Mouse (Mus musculus): ENCODE data around the gene Idi2.
"Not testable (repeated sequence)": the region's sequence is repeated elsewhere in the genome, so short reads cannot be mapped to it uniquely, and the experiment has no call there.

Idi2 gene

DNA sequence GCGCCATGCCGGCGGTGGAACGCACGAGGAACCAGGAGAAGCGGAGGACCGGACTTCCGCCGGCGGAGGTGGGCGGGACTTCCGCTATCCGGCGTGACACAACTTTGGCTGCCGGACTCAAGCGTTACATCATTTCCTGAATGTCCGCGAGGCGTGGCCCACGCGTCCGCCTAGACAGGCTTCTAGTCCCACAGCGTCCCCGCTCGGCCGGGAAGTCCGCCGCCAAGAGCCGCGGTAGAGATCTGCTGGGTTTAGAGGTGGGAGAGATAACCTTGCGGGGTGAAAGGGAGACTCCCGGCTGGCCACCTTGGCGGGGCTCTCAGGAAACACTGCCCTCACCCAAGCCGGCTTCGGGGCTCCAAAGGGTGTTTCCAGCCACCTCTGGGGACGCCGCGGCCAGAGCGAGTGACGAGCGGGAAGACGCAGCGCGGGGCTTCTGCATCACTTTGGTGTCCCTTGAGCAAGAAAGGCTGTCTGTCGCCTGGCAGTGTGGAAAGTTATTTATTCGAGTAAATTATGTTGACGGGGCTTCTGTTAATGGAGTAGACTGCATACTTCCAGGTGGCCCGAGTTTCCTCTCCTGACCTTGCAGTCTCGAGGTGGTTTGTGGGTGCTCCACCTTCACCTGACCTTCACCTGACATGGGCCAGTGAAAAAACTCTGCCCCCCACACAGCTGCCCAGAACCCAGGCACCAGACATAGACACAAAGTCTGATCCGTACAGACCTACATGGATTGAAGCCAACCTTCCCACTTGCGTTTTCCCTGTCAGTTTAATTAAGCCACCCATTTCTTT lies 43.5 kb downstream of the Idi2 start, which contains the start of gene Gtpbp4:
Gene Gtpbp4, minus strand, starts transcription at position 94 of the 797 bp plus-strand sequence.
- peak; percentile 97 to 99 for DNase-seq (ENCODE audit: inconsistent age in 2 of 2, low spot score in 1 of 2)

DNA sequence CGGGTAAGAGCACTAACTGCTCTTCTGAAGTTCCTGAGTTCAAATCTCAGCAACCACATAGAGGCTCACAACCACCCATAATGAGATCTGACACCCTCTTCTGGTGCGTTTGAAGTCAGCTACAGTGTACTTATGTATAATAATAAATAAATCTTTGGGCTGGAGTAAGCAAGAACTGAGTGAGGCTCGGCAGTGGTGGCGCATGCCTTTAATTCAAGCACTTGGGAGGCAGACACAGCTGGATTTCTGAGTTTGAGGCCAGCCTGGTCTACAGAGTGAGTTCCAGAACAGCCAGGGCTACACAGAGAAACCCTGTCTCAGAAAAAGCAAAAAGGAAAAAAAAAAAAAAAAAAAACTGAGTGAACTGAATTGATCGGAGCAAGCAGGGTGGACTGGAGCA lies 44.6 kb downstream of the Idi2 start:
- DNase-seq (ENCODE audit: inconsistent age in 2 of 2, low spot score in 1 of 2): not testable (repeated sequence)

DNA sequence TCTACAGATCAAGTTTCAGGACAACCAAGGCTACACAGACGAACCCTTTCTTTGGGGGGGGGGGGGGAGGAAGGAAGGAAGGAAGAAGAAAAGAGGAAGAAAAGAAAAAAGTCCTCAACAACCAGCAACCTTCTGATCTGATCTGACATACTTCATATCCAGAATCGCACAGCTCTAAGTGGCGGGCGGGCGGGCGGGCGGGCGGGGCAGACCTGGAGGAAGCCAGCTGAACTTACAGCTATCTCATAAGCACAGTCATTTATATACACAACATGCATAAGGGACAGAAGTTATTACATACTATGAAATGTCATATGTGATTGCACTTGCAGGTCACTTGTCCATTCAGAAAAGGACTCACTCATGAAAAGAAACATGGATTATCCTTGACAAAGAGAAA lies 46.8 kb downstream of the Idi2 start:
- DNase-seq (ENCODE audit: inconsistent age in 2 of 2, low spot score in 1 of 2): no peak

DNA sequence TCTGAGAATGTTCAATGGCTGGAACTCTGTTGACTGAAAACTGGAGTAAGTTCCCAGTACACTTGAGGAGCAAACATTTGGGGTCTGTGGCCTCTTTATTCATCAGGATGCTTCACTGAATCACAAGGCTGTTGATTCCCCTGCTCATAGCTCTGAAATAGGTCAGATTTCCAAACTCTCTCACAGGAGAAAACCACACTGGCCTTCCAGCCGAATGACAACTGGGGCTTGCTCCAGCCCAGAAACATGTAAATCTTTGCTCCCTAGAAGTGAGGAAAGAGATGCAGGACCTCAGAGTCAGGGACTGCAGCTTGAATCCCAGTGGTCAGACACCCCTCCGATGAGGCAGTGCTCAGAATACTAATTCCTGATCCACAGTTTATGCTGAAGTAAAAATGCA lies 50.6 kb downstream of the Idi2 start:
- DNase-seq (ENCODE audit: inconsistent age in 2 of 2, low spot score in 1 of 2): peak in 1 of 2 experiments; percentile 79
